Mouse (Mus musculus) midbrain, embryonic 14.5 days (tissue): ENCODE measurements around the gene Srgn. TPM values are rescaled to one million over a fixed set of nuclear protein-coding genes. Genes with fewer than 3 reads are reported as not detected.
A peak's percentile ranks its signal among the peaks of the same experiment; 100 is the strongest.

Experiments
- ATAC-seq: fragments of 200-750 bp; cut with Nextera tagmentation; 2 replicates; pipeline ENCODE4 v1.8.0; 2017; ENCODE audit warnings: moderate number of reproducible peaks, moderate library complexity; ENCODE audit not compliant: low FRiP score, low TSS enrichment
- DNase-seq: peaks from one replicate; pipeline ENCODE4 v3.0.0-alpha.2; 2015
- H3K27ac ChIP-seq: fragments of 300-500 bp; sonication (generic); replicated peaks from 2 replicates; pipeline ENCODE4 v1.5.1; 2014; ENCODE audit warnings: mild to moderate bottlenecking, low read depth, low read length, moderate library complexity
- H3K27me3 ChIP-seq: fragments of 300-500 bp; sonication (generic); 2 replicates; pipeline ENCODE4 v1.6.1; 2014; ENCODE audit warnings: low read length, control low read depth, mixed read lengths; ENCODE audit not compliant: control insufficient read depth, insufficient read depth
- H3K36me3 ChIP-seq: fragments of 300-500 bp; sonication (generic); 2 replicates; pipeline ENCODE4 v1.6.1; 2014; ENCODE audit warnings: low read length, control low read depth; ENCODE audit not compliant: control insufficient read depth, insufficient read depth
- H3K4me1 ChIP-seq: fragments of 300-500 bp; sonication (generic); 2 replicates; pipeline ENCODE4 v1.6.1; 2014; ENCODE audit warnings: mild to moderate bottlenecking, antibody characterized with exemption, low read length, control low read depth; ENCODE audit not compliant: control insufficient read depth, insufficient read depth
- H3K4me2 ChIP-seq: fragments of 300-500 bp; sonication (generic); 2 replicates; pipeline ENCODE4 v1.6.1; 2014; ENCODE audit warnings: mild to moderate bottlenecking, low read length, moderate library complexity
- H3K4me3 ChIP-seq: fragments of 300-500 bp; sonication (generic); replicated peaks from 2 replicates; pipeline ENCODE4 v1.5.1; 2014; ENCODE audit warnings: low read depth, low read length
- H3K9ac ChIP-seq: fragments of 300-500 bp; sonication (generic); replicated peaks from 2 replicates; pipeline ENCODE4 v1.6.1; 2014; ENCODE audit warnings: mild to moderate bottlenecking, low read length, moderate library complexity
- H3K9me3 ChIP-seq: fragments of 300-500 bp; sonication (generic); 2 replicates; pipeline ENCODE4 v1.6.1; 2016; ENCODE audit warnings: low read length, control low read depth, mixed read lengths; ENCODE audit not compliant: control insufficient read depth
- WGBS: fragments of 180-500 bp; shearing (Covaris S2); extraction: QIAGEN DNeasy Blood & Tissue Kit; methylation state at CpG from one replicate; pipeline ENCODE4 v1.1.7; 2014; 5-methylcytosine and 5-hydroxymethylcytosine counted together
- polyA plus RNA-seq: library from polyadenylated mRNA; unstranded; fragments of >200 nt; fragmentation: Nextera tagmentation; extraction: Ambion mirVana; gene quantifications from 2 replicates; pipeline ENCODE4 v1.2.1, GENCODE M21; 2014

Srgn gene
- polyA plus RNA-seq, 1 experiment from 2014 or later = 11.4 TPM

GRCm38 (mm10) chr10:62449364-62450279 lies 77.6 kb downstream of the Srgn start, which contains the start of the genes 4930507D05Rik and Supv3l1:
4930507D05Rik (plus strand) TSS chr10:62449489.
Supv3l1 (minus strand) TSS chr10:62449738.
- WGBS = under 1% methylated on average over 73 of the region's 73 CpGs
- H3K27ac ChIP-seq = peak within 1 kb of the TSS; percentile 91

More at GRCm38 (mm10) chr10:62449364-62450279, 77.6 kb downstream of the Srgn start, which contains the start of the genes 4930507D05Rik and Supv3l1:
- H3K9ac ChIP-seq = peak within 1 kb of the TSS; percentile 93
- no peaks in the 10 kb centered on the region for H3K27me3 ChIP-seq
- peak within 1 kb of the TSS; percentile 80 for H3K4me2 ChIP-seq
- H3K9me3 ChIP-seq = no peaks in the 10 kb centered on the region
- DNase-seq (peak; percentile 96), ATAC-seq (peak; percentile 95)
- peaks cover 29% of the 10 kb centered on the region for H3K36me3 ChIP-seq
- H3K4me3 ChIP-seq = peak within 1 kb of the TSS; percentile 98
- peaks cover 13% of the 10 kb centered on the region for H3K4me1 ChIP-seq

Other genes with a start within 250 kb of the Srgn start
- 66.2 and 73.7 TPM in 2 replicates for gene Hk1, start 147.5 kb downstream of the Srgn start, polyA plus RNA-seq
- gene Hkdc1, start 105.0 kb downstream of the Srgn start, polyA plus RNA-seq = 0.29 TPM in 1 of 2 replicates, not detected in the other
- 0.96 and 1.6 TPM in 2 replicates for gene 4930507D05Rik, start 78.0 kb downstream of the Srgn start, polyA plus RNA-seq
- gene Supv3l1, start 77.7 kb downstream of the Srgn start, polyA plus RNA-seq = 15.8 and 24.5 TPM in 2 replicates
- gene Vps26a, start 40.6 kb downstream of the Srgn start, polyA plus RNA-seq = 54.2 and 65.0 TPM in 2 replicates
- 75.3 and 85.3 TPM in 2 replicates for gene Kif1bp, start 51.0 kb upstream of the Srgn start, polyA plus RNA-seq
- 16.8 and 23.7 TPM in 2 replicates for gene Ddx21, start 74.8 kb upstream of the Srgn start, polyA plus RNA-seq
- 81.5 and 103 TPM in 2 replicates for gene Ddx50, start 123.8 kb upstream of the Srgn start, polyA plus RNA-seq
- gene Stox1, start 198.7 kb upstream of the Srgn start, polyA plus RNA-seq = 2.7 and 2.9 TPM in 2 replicates